Mouse (Mus musculus): ENCODE results near the gene Kri1.
"Not testable (repeated sequence)": the region's sequence is repeated elsewhere in the genome, so short reads cannot be mapped to it uniquely, and the experiment has no call there.

GRCm38 (mm10) chr9:21291868-21292267 lies 4.1 kb upstream of the Kri1 start:
- TF ChIP-seq ZNF384 (IDR thresholded peaks at IDR 0.05; ENCODE audit: low read depth, low read length); MAX (IDR thresholded peaks at IDR 0.05; ENCODE audit: low read length); EP300 (IDR thresholded peaks at IDR 0.05; ENCODE audit: low read depth in 1 of 2, low read length in 2 of 2): not testable (repeated sequence)

Measured in MEL (cell line).